Mouse (Mus musculus): Measurements from ENCODE around the gene Gnas. TPM values are rescaled to one million over a fixed set of nuclear protein-coding genes. Genes with fewer than 3 reads are reported as not detected.
A peak's percentile ranks its signal among the peaks of the same experiment; 100 is the strongest.

Gnas gene
- 802 and 989 TPM in 2 replicates for polyA plus RNA-seq (2015; fragmentation: Nextera tagmentation; extraction: Ambion mirVana)

DNA sequence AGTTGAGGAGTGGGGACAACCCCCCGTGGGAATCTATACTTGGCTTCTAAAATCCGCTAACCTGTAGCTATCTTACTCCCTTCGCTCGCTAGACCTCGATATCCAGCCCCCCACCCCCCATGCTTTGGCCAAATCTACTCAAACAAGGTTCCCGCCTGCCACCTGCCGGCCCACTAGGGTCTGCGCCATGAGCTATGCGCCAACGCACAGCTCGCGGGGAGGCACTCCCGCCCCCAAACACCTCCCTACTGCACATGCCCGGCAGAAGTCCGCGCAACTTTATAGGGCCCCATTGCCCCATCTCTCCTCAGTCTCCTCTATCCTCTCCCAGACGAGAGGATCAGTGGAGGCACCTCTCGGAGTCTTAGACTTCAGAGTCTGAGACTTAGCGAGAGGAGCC, at the start of gene Gnas:
TSS of gene Gnas (plus strand) at position 310 of the 400 bp plus-strand sequence.

DNA sequence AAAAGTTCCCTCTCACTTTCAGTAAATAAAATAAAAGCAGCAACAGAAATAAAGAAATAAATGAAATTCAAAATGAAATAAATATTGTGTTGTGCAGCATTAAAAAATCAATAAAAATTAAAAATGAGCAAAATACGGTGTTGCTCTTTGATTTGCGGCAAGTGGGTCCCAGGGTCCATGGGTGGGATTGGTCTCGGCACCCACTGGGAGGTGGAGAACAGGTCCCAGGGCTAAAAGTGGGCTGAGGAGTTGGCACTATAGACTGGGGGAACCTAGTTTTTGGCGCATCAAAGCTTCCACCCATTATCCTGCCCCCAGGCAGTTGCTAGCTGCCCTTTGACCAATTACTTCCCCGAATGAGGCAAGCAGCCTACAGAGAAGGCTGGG, 62.5 kb downstream of the Gnas start, which contains the start of gene Gm20721:
TSS of gene Gm20721 (minus strand) at position 101 of the 387 bp plus-strand sequence.

MicroRNA genes within 50 kb of the gene (microRNA counts, 519-probe panel; counts per million panel counts)
- 88.3 counts per million for microRNA mmu-miR-296-3p
- microRNA mmu-miR-296-5p, result 5,648 counts per million, percentile 45 among the panel's probes with 10 or more counts
- microRNA mmu-miR-298, result 88.3 counts per million

Other genes starting within 250 kb of the Gnas start
- gene Stx16, start 208.0 kb upstream of the Gnas start, polyA plus RNA-seq (2015; fragmentation: Nextera tagmentation; extraction: Ambion mirVana), result 6.0 and 6.6 TPM in 2 replicates
- gene Npepl1, start 174.0 kb upstream of the Gnas start, polyA plus RNA-seq (2015; fragmentation: Nextera tagmentation; extraction: Ambion mirVana), result 28.0 and 35.1 TPM in 2 replicates
- 6.1 and 9.9 TPM in 2 replicates for gene Gm20721, start 62.4 kb downstream of the Gnas start, polyA plus RNA-seq (2015; fragmentation: Nextera tagmentation; extraction: Ambion mirVana)
- gene Nelfcd, start 131.5 kb downstream of the Gnas start, polyA plus RNA-seq (2015; fragmentation: Nextera tagmentation; extraction: Ambion mirVana), result 64.9 and 76.8 TPM in 2 replicates
- gene Ctsz, start 154.7 kb downstream of the Gnas start, polyA plus RNA-seq (2015; fragmentation: Nextera tagmentation; extraction: Ambion mirVana), result 90.2 and 128 TPM in 2 replicates
- gene Tubb1, start 166.4 kb downstream of the Gnas start, polyA plus RNA-seq (2015; fragmentation: Nextera tagmentation; extraction: Ambion mirVana), result 8.6 and 10.6 TPM in 2 replicates
- gene Atp5e, start 179.8 kb downstream of the Gnas start, polyA plus RNA-seq (2015; fragmentation: Nextera tagmentation; extraction: Ambion mirVana), result 495 and 541 TPM in 2 replicates
- gene Prelid3b, start 188.8 kb downstream of the Gnas start, polyA plus RNA-seq (2015; fragmentation: Nextera tagmentation; extraction: Ambion mirVana), result 96.5 and 108 TPM in 2 replicates

Data from spleen, postnatal 0 days (tissue).